Mouse (Mus musculus): ENCODE measurements at regions not wholly inside any gene's neighbourhood (a gene's known extent, or its start where the extent isn't known, plus 50 kb on each side); places are given as distances from the start of the nearest gene placed in this dataset.

GRCm38 (mm10) chr5:80178723-80179122, 841.2 kb upstream of the Adgrl3 start:
- H3K4me1 ChIP-seq (replicated peaks) = no peaks in the 10 kb centered on the region
- no peaks in the 10 kb centered on the region for H3K36me3 ChIP-seq
- ATAC-seq (ENCODE audit: low read depth) = no peak
- H3K9me3 ChIP-seq = no peaks in the 10 kb centered on the region
- H3K4me2 ChIP-seq = no peak overlapping the region
- H3K4me3 ChIP-seq = no peak overlapping the region
- H3K9ac ChIP-seq = no peak overlapping the region
- 85% methylated on average over 3 of the region's 3 CpGs for WGBS
- no peak overlapping the region for H3K27ac ChIP-seq (replicated peaks)
- no peaks in the 10 kb centered on the region for H3K27me3 ChIP-seq

- no peak overlapping the region for H3K27ac ChIP-seq (replicated peaks)
- ATAC-seq (ENCODE audit: low read depth) = 0 out of 2 replicates have a peak, but pooled peaks have one; percentile 50
- WGBS = 34% methylated on average over 2 of the region's 2 CpGs
Observed at GRCm38 (mm10) chr5:80180280-80180679, 839.7 kb upstream of the Adgrl3 start.

GRCm38 (mm10) chr5:80192418-80192817, 827.5 kb upstream of the Adgrl3 start:
- Histone ChIP-seq H3K4me1 (replicated peaks) (no peaks in the 10 kb centered on the region), H3K9ac (no peak overlapping the region), H3K9me3 (no peaks in the 10 kb centered on the region), H3K4me2 (no peak overlapping the region), H3K27ac (replicated peaks) (no peak overlapping the region), H3K4me3 (no peak overlapping the region), H3K27me3 (no peaks in the 10 kb centered on the region), H3K36me3 (no peaks in the 10 kb centered on the region)
- 71% methylated on average over 3 of the region's 3 CpGs for WGBS
- ATAC-seq (ENCODE audit: low read depth) = no peak

More at GRCm38 (mm10) chr5:80180280-80180679, 839.7 kb upstream of the Adgrl3 start:
- Histone ChIP-seq H3K9ac (no peak overlapping the region), H3K36me3 (no peaks in the 10 kb centered on the region), H3K27me3 (no peaks in the 10 kb centered on the region), H3K9me3 (no peaks in the 10 kb centered on the region), H3K4me1 (replicated peaks) (no peaks in the 10 kb centered on the region), H3K4me2 (no peak overlapping the region), H3K4me3 (no peak overlapping the region)

- no peaks in the 10 kb centered on the region for H3K4me1 ChIP-seq (replicated peaks)
- H3K4me3 ChIP-seq = no peak overlapping the region
- H3K9me3 ChIP-seq = no peaks in the 10 kb centered on the region
- H3K27ac ChIP-seq (replicated peaks) = no peak overlapping the region
- no peak overlapping the region for H3K9ac ChIP-seq
- no peak overlapping the region for H3K4me2 ChIP-seq
- H3K27me3 ChIP-seq = no peaks in the 10 kb centered on the region
- H3K36me3 ChIP-seq = no peaks in the 10 kb centered on the region
- no peak for ATAC-seq (ENCODE audit: low read depth)
Observed at GRCm38 (mm10) chr5:80199626-80200025, 820.3 kb upstream of the Adgrl3 start.

- no peak overlapping the region for H3K27ac ChIP-seq (replicated peaks)
- H3K36me3 ChIP-seq = no peaks in the 10 kb centered on the region
- no peak overlapping the region for H3K4me2 ChIP-seq
- H3K4me1 ChIP-seq (replicated peaks) = peaks cover 9% of the 10 kb centered on the region; the same call in 1 of the 2 replicates
- H3K4me3 ChIP-seq = no peak overlapping the region
- no peaks in the 10 kb centered on the region for H3K27me3 ChIP-seq
- H3K9me3 ChIP-seq = no peaks in the 10 kb centered on the region
- WGBS = 47% methylated on average over 5 of the region's 5 CpGs
- peak; percentile 83 for ATAC-seq (ENCODE audit: low read depth)
- H3K9ac ChIP-seq = no peak overlapping the region
Observed at GRCm38 (mm10) chr5:80248530-80249122, 771.3 kb upstream of the Adgrl3 start.

GRCm38 (mm10) chr5:80251961-80252360, 768.0 kb upstream of the Adgrl3 start:
- no peaks in the 10 kb centered on the region for H3K9me3 ChIP-seq
- H3K27ac ChIP-seq (replicated peaks) = no peak overlapping the region
- no peak overlapping the region for H3K9ac ChIP-seq
- H3K36me3 ChIP-seq = no peaks in the 10 kb centered on the region
- no peaks in the 10 kb centered on the region for H3K27me3 ChIP-seq
- ATAC-seq (ENCODE audit: low read depth) = no peak
- no peak overlapping the region for H3K4me3 ChIP-seq
- H3K4me1 ChIP-seq (replicated peaks) = peaks cover 9% of the 10 kb centered on the region; the same call in 1 of the 2 replicates
- no peak overlapping the region for H3K4me2 ChIP-seq
- 81% methylated on average over 2 of the region's 2 CpGs for WGBS

GRCm38 (mm10) chr5:80255046-80255445, 764.9 kb upstream of the Adgrl3 start:
- Histone ChIP-seq H3K4me3 (no peak overlapping the region), H3K4me1 (replicated peaks) (no peaks in the 10 kb centered on the region), H3K4me2 (no peak overlapping the region), H3K9ac (no peak overlapping the region), H3K27me3 (no peaks in the 10 kb centered on the region), H3K36me3 (no peaks in the 10 kb centered on the region), H3K27ac (replicated peaks) (no peak overlapping the region), H3K9me3 (no peaks in the 10 kb centered on the region)
- WGBS = 70% methylated on average over 9 of the region's 9 CpGs
- no peak for ATAC-seq (ENCODE audit: low read depth)

GRCm38 (mm10) chr5:80274589-80274988, 745.3 kb upstream of the Adgrl3 start:
- no peaks in the 10 kb centered on the region for H3K4me1 ChIP-seq (replicated peaks)
- WGBS = 40% methylated on average over 1 of the region's 1 CpGs
- H3K4me3 ChIP-seq = no peak overlapping the region
- H3K27ac ChIP-seq (replicated peaks) = no peak overlapping the region
- H3K9me3 ChIP-seq = no peaks in the 10 kb centered on the region
- no peak overlapping the region for H3K9ac ChIP-seq
- ATAC-seq (ENCODE audit: low read depth) = no peak
- no peaks in the 10 kb centered on the region for H3K36me3 ChIP-seq
- no peak overlapping the region for H3K4me2 ChIP-seq
- no peaks in the 10 kb centered on the region for H3K27me3 ChIP-seq

GRCm38 (mm10) chr5:80275232-80275866, 744.6 kb upstream of the Adgrl3 start:
- no peaks in the 10 kb centered on the region for H3K36me3 ChIP-seq
- H3K4me3 ChIP-seq = no peak overlapping the region
- H3K4me2 ChIP-seq = no peak overlapping the region
- no peaks in the 10 kb centered on the region for H3K4me1 ChIP-seq (replicated peaks)
- H3K9ac ChIP-seq = no peak overlapping the region
- H3K27ac ChIP-seq (replicated peaks) = no peak overlapping the region
- WGBS = 91% methylated on average over 2 of the region's 2 CpGs
- no peak for ATAC-seq (ENCODE audit: low read depth)
- no peaks in the 10 kb centered on the region for H3K9me3 ChIP-seq
- no peaks in the 10 kb centered on the region for H3K27me3 ChIP-seq

Measured in neural tube, embryonic 13.5 days (tissue).